Mouse (Mus musculus) embryonic fibroblast, embryonic 13.5 days (primary cell): ENCODE measurements around the gene Olfr1423.

Experiments used
- CTCF ChIP-seq: IDR thresholded peaks from 2 replicates; pipeline ENCODE4 v1.5.1; 2011; ENCODE audit warnings: mild to moderate bottlenecking, control low read depth, low read length, moderate library complexity, borderline replicate concordance; ENCODE audit not compliant: insufficient read depth
- POLR2A ChIP-seq: IDR thresholded peaks from 2 replicates; pipeline ENCODE4 v1.6.1; 2011; ENCODE audit warnings: low read depth, mild to moderate bottlenecking, control low read depth, low read length, moderate library complexity

- TF ChIP-seq CTCF (no peak), POLR2A (no peak)
Observed at GRCm38 (mm10) chr19:12025333-12025732, 15.8 kb downstream of the Olfr1423 start.
